Mouse (Mus musculus) gastrocnemius, postnatal 4 days (tissue): ENCODE results near the gene Olfr301. TPM values are rescaled to one million over a fixed set of nuclear protein-coding genes. Genes with fewer than 3 reads are reported as not detected.

Experiments used
- DNase-seq, 2 experiments: peaks; one replicate each; pipeline ENCODE4 v3.0.0; 2021 to 2022; ENCODE audit warnings: low spot score in 2 of 2, mixed read lengths in 2 of 2
- long read RNA-seq, 2 experiments: library from polyadenylated mRNA; stranded (forward); transcript quantifications; one replicate each; pipeline ENCODE4 v2.0.0; 2021
- total RNA-seq, 2 experiments: library from RNA; stranded (reverse); gene quantifications; 2 replicates each; pipeline ENCODE4 v1.2.3; 2021

Olfr301 gene
- total RNA-seq, result not detected
- long read RNA-seq, experiment 1, result 0 reads
- long read RNA-seq, experiment 2, result 0 reads

DNA sequence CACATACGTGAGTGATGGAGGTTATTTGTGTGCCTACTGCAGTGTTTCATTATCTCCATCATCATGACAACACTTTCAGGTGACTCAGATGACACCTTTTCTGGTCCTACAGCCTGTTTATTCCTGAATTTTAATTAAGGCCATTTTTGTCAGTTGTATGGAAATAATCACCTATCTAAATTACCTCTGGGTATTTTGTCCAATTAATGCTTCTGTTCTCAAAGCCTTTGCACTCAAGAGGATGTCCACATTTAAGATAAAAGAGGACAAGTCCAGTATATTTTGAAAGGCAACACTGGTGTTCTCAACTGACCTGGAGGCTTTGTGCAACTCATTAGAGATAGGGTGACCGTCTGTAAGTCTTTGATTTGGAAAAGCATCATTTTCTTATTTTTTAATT is at the start of gene Olfr301:
Olfr301 (plus strand) TSS at position 301 of the 400 bp plus-strand sequence.
- no peak for DNase-seq

GRCm38 (mm10) chr7:86366828-86367227 is 36.8 kb upstream of the Olfr301 start, which contains the start of gene Olfr305:
Gene Olfr305, minus strand, starts transcription at chr7:86366928.
- no peak for DNase-seq

- DNase-seq, result no peak
These were observed 17.9 kb upstream of the Olfr301 start for GRCm38 (mm10) chr7:86385769-86386168.

- no peak for DNase-seq
These were observed 17.1 kb upstream of the Olfr301 start, which contains the start of gene Olfr304 for GRCm38 (mm10) chr7:86386558-86386957. Gene Olfr304, minus strand, starts transcription at chr7:86386658.

DNA sequence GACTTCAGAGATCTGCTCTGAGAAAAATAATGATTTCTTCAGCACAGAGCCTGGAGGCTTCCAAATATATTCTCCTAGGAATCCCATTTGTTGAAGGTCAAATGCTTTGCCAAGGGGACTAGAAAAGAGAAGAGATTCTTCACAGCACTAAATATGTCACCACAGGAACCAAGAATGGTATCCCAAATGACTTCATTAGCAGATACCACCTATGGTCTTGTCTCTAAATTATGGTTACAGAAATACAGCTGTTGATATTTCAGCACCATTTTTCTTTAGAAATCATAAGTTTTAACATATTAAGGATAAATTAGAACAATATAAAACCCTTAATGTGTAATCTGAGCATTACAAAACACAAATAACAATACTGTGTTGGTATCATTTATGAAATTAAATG is 6.0 kb upstream of the Olfr301 start, which contains the start of gene Olfr303:
Olfr303 (minus strand) TSS at position 101 of the 400 bp plus-strand sequence.
- no peak for DNase-seq

- DNase-seq, result no peak
These were observed 56.0 kb downstream of the Olfr301 start, which contains the start of gene Olfr299 for GRCm38 (mm10) chr7:86459621-86460020. Gene Olfr299, plus strand, starts transcription at chr7:86459921.

Other genes with a start within 250 kb of the Olfr301 start
- not detected for gene Vmn2r75, start 232.1 kb upstream of the Olfr301 start, total RNA-seq
- gene Vmn2r76, start 157.5 kb upstream of the Olfr301 start, total RNA-seq, result not detected
- not detected for gene Olfr310, start 126.7 kb upstream of the Olfr301 start, total RNA-seq
- not detected for gene Olfr309, start 90.1 kb upstream of the Olfr301 start, total RNA-seq
- not detected for gene Olfr308, start 78.2 kb upstream of the Olfr301 start, total RNA-seq
- not detected for gene Olfr307, start 66.3 kb upstream of the Olfr301 start, total RNA-seq
- gene Olfr305, start 36.9 kb upstream of the Olfr301 start, total RNA-seq, result not detected
- gene Olfr304, start 17.2 kb upstream of the Olfr301 start, total RNA-seq, result not detected
- not detected for gene Olfr303, start 6.1 kb upstream of the Olfr301 start, total RNA-seq
- not detected for gene Olfr299, start 56.1 kb downstream of the Olfr301 start, total RNA-seq
- gene Olfr298, start 88.6 kb downstream of the Olfr301 start, total RNA-seq, result not detected
- not detected for gene Olfr297, start 116.1 kb downstream of the Olfr301 start, total RNA-seq
- gene Olfr295, start 180.0 kb downstream of the Olfr301 start, total RNA-seq, result not detected
- not detected for gene Olfr294, start 212.8 kb downstream of the Olfr301 start, total RNA-seq
- gene Olfr293, start 245.2 kb downstream of the Olfr301 start, total RNA-seq, result not detected